Mouse (Mus musculus): ENCODE data around the gene Adam12.
A peak's percentile ranks its signal among the peaks of the same experiment; 100 is the strongest.

Adam12 gene

GRCm38 (mm10) chr7:134081307-134082072, 150.5 kb downstream of the Adam12 start:
- no peak for DNase-seq (ENCODE audit: low spot score in 2 of 2)

GRCm38 (mm10) chr7:134079980-134080725, 151.8 kb downstream of the Adam12 start:
- no peak for DNase-seq (ENCODE audit: low spot score in 2 of 2)

GRCm38 (mm10) chr7:134077684-134078083, 154.3 kb downstream of the Adam12 start:
- peak; percentile 13 to 25 for DNase-seq (ENCODE audit: low spot score in 2 of 2)

GRCm38 (mm10) chr7:134073011-134073410, 158.9 kb downstream of the Adam12 start:
- DNase-seq (ENCODE audit: low spot score in 2 of 2) = no peak

GRCm38 (mm10) chr7:134071153-134071885, 160.6 kb downstream of the Adam12 start:
- no peak for DNase-seq (ENCODE audit: low spot score in 2 of 2)

- no peak for DNase-seq (ENCODE audit: low spot score in 2 of 2)
These were observed 169.3 kb downstream of the Adam12 start for GRCm38 (mm10) chr7:134062629-134063028.

GRCm38 (mm10) chr7:134052486-134052885, 179.5 kb downstream of the Adam12 start:
- no peak for DNase-seq (ENCODE audit: low spot score in 2 of 2)

GRCm38 (mm10) chr7:134050371-134050770, 181.6 kb downstream of the Adam12 start:
- no peak for DNase-seq (ENCODE audit: low spot score in 2 of 2)

GRCm38 (mm10) chr7:134046376-134046775, 185.6 kb downstream of the Adam12 start:
- no peak for DNase-seq (ENCODE audit: low spot score in 2 of 2)

GRCm38 (mm10) chr7:134043576-134043975, 188.4 kb downstream of the Adam12 start:
- DNase-seq (ENCODE audit: low spot score in 2 of 2) = no peak

- no peak for DNase-seq (ENCODE audit: low spot score in 2 of 2)
These were observed 189.3 kb downstream of the Adam12 start for GRCm38 (mm10) chr7:134042614-134043013.

GRCm38 (mm10) chr7:134033939-134034338, 198.0 kb downstream of the Adam12 start:
- DNase-seq (ENCODE audit: low spot score in 2 of 2) = no peak

- peak in 1 of 2 experiments; percentile 22 for DNase-seq (ENCODE audit: low spot score in 2 of 2)
These were observed 199.0 kb downstream of the Adam12 start for GRCm38 (mm10) chr7:134032959-134033366.

- no peak for DNase-seq (ENCODE audit: low spot score in 2 of 2)
These were observed 200.2 kb downstream of the Adam12 start for GRCm38 (mm10) chr7:134031787-134032186.

- DNase-seq (ENCODE audit: low spot score in 2 of 2) = no peak
These were observed 200.7 kb downstream of the Adam12 start for GRCm38 (mm10) chr7:134031256-134031655.

GRCm38 (mm10) chr7:134028281-134028830, 203.6 kb downstream of the Adam12 start:
- no peak for DNase-seq (ENCODE audit: low spot score in 2 of 2)

GRCm38 (mm10) chr7:134027020-134027415, 204.9 kb downstream of the Adam12 start:
- no peak for DNase-seq (ENCODE audit: low spot score in 2 of 2)

GRCm38 (mm10) chr7:134026200-134027019, 205.5 kb downstream of the Adam12 start:
- peak in 1 of 2 experiments; percentile 30 for DNase-seq (ENCODE audit: low spot score in 2 of 2)

GRCm38 (mm10) chr7:134022157-134022885, 209.6 kb downstream of the Adam12 start:
- DNase-seq (ENCODE audit: low spot score in 2 of 2) = no peak

- DNase-seq (ENCODE audit: low spot score in 2 of 2) = no peak
These were observed 216.7 kb downstream of the Adam12 start for GRCm38 (mm10) chr7:134015226-134015625.

Data from left cerebral cortex, adult 9 months (tissue).